Mouse (Mus musculus): ENCODE results near the gene Gm14326. TPM values are rescaled to one million over a fixed set of nuclear protein-coding genes. Genes with fewer than 3 reads are reported as not detected.

Gene Gm14326
- polyA plus RNA-seq, 1 experiment from 2014 or later: 16.4 TPM

Other genes with a start within 250 kb of the Gm14326 start
- 8.6 and 8.7 TPM in 2 replicates for gene Gm14322, start 198.0 kb downstream of the Gm14326 start, polyA plus RNA-seq (2015; fragmentation: Nextera tagmentation; extraction: Ambion mirVana)
- 33.8 and 35.7 TPM in 2 replicates for gene Gm14325, start 117.0 kb downstream of the Gm14326 start, polyA plus RNA-seq (2015; fragmentation: Nextera tagmentation; extraction: Ambion mirVana)
- 2.8 TPM in 2 replicates for gene Gm14327, start 60.2 kb downstream of the Gm14326 start, polyA plus RNA-seq (2015; fragmentation: Nextera tagmentation; extraction: Ambion mirVana)
- not detected in 2 replicates for gene Zfp972, start 31.7 kb downstream of the Gm14326 start, polyA plus RNA-seq (2015; fragmentation: Nextera tagmentation; extraction: Ambion mirVana)
- 8.5 and 10.5 TPM in 2 replicates for gene Zfp971, start 66.0 kb upstream of the Gm14326 start, polyA plus RNA-seq (2015; fragmentation: Nextera tagmentation; extraction: Ambion mirVana)
- gene Zfp931, start 121.2 kb upstream of the Gm14326 start, polyA plus RNA-seq (2015; fragmentation: Nextera tagmentation; extraction: Ambion mirVana): 14.5 and 16.9 TPM in 2 replicates
- 59.8 and 71.8 TPM in 2 replicates for gene Phactr3, start 161.7 kb upstream of the Gm14326 start, polyA plus RNA-seq (2015; fragmentation: Nextera tagmentation; extraction: Ambion mirVana)